Mouse (Mus musculus) limb, embryonic 11.5 days (tissue): ENCODE results near the gene Gli3. TPM values are rescaled to one million over a fixed set of nuclear protein-coding genes. Genes with fewer than 3 reads are reported as not detected.

Source experiments
- ATAC-seq: fragments of 200-750 bp; cut with Nextera tagmentation; 2 replicates; pipeline ENCODE4 v1.8.0; 2017; ENCODE audit warnings: low read depth; ENCODE audit not compliant: insufficient number of reproducible peaks, low FRiP score, low TSS enrichment
- DNase-seq: peaks from one replicate; pipeline ENCODE4 v3.0.0-alpha.2; 2015; ENCODE audit warnings: low spot score
- H3K27ac ChIP-seq: fragments of 300-500 bp; sonication (generic); replicated peaks from 2 replicates; pipeline ENCODE4 v1.5.1; 2014; ENCODE audit warnings: low read depth, mild to moderate bottlenecking, low read length
- H3K27me3 ChIP-seq: fragments of 300-500 bp; sonication (generic); 2 replicates; pipeline ENCODE4 v1.6.1; 2014; ENCODE audit warnings: mild to moderate bottlenecking, low read length, mixed read lengths; ENCODE audit not compliant: control insufficient read depth, insufficient read depth
- H3K36me3 ChIP-seq: fragments of 300-500 bp; sonication (generic); 2 replicates; pipeline ENCODE4 v1.6.1; 2014; ENCODE audit warnings: mild to moderate bottlenecking, low read length, moderate library complexity, mixed read lengths; ENCODE audit not compliant: control insufficient read depth, insufficient read depth
- H3K4me1 ChIP-seq: fragments of 300-500 bp; sonication (generic); 2 replicates; pipeline ENCODE4 v1.6.1; 2014; ENCODE audit warnings: low read length, mixed read lengths; ENCODE audit not compliant: control insufficient read depth, insufficient read depth
- H3K4me2 ChIP-seq: fragments of 300-500 bp; sonication (generic); 2 replicates; pipeline ENCODE4 v1.6.1; 2014; ENCODE audit warnings: low read depth, mild to moderate bottlenecking, moderate library complexity; ENCODE audit not compliant: severe bottlenecking
- H3K4me3 ChIP-seq: fragments of 300-500 bp; sonication (generic); 2 replicates; pipeline ENCODE4 v1.5.1; 2014; ENCODE audit warnings: low read depth, low read length
- H3K9ac ChIP-seq: fragments of 300-500 bp; sonication (generic); 2 replicates; pipeline ENCODE4 v1.6.1; 2014; ENCODE audit warnings: mild to moderate bottlenecking, low read length
- H3K9me3 ChIP-seq: fragments of 300-500 bp; sonication (generic); 2 replicates; pipeline ENCODE4 v1.6.1; 2016; ENCODE audit warnings: low read length; ENCODE audit not compliant: control insufficient read depth
- WGBS: fragments of 180-500 bp; shearing (Covaris S2); extraction: QIAGEN DNeasy Blood & Tissue Kit; methylation state at CpG from one replicate; pipeline ENCODE4 v1.1.7; 2014; 5-methylcytosine and 5-hydroxymethylcytosine counted together
- polyA plus RNA-seq: library from polyadenylated mRNA; unstranded; fragments of >200 nt; fragmentation: Nextera tagmentation; extraction: Ambion mirVana; gene quantifications from 2 replicates; pipeline ENCODE4 v1.2.1, GENCODE M21; 2014

Gene Gli3
- polyA plus RNA-seq, 1 experiment from 2014 or later, result 41.5 TPM

GRCm38 (mm10) chr13:15758835-15759632 lies 296.0 kb downstream of the Gli3 start:
- no peaks in the 10 kb centered on the region for H3K9me3 ChIP-seq
- H3K4me1 ChIP-seq, result no peaks in the 10 kb centered on the region
- 6% methylated on average over 38 of the region's 38 CpGs for WGBS
- H3K9ac ChIP-seq, result peak overlapping the region; percentile 44
- peak overlapping the region; percentile 47 for H3K4me2 ChIP-seq
- ATAC-seq (peak; percentile 79), DNase-seq (peak; percentile 90)
- peak overlapping the region; percentile 27 for H3K4me3 ChIP-seq
- no peak overlapping the region for H3K27ac ChIP-seq
- H3K36me3 ChIP-seq, result no peaks in the 10 kb centered on the region
- no peaks in the 10 kb centered on the region for H3K27me3 ChIP-seq

GRCm38 (mm10) chr13:15759633-15760441 lies 296.8 kb downstream of the Gli3 start:
- WGBS, result 37% methylated on average over 10 of the region's 10 CpGs
- Histone ChIP-seq H3K27me3 (no peaks in the 10 kb centered on the region), H3K4me2 (peak overlapping the region; percentile 47), H3K36me3 (no peaks in the 10 kb centered on the region), H3K4me3 (peak overlapping the region; percentile 27), H3K27ac (no peak overlapping the region), H3K4me1 (no peaks in the 10 kb centered on the region), H3K9me3 (no peaks in the 10 kb centered on the region), H3K9ac (peak overlapping the region; percentile 44)
- ATAC-seq, result 0 out of 2 replicates have a peak, but pooled peaks have one; percentile 8
- DNase-seq, result no peak

GRCm38 (mm10) chr13:15762291-15762690 lies 299.3 kb downstream of the Gli3 start:
- Histone ChIP-seq H3K9ac (no peak overlapping the region), H3K36me3 (no peaks in the 10 kb centered on the region)

GRCm38 (mm10) chr13:15762901-15763417 lies 299.9 kb downstream of the Gli3 start:
- Histone ChIP-seq H3K9me3 (no peaks in the 10 kb centered on the region), H3K4me1 (no peaks in the 10 kb centered on the region), H3K4me3 (no peak overlapping the region), H3K27me3 (no peaks in the 10 kb centered on the region), H3K9ac (no peak overlapping the region), H3K36me3 (no peaks in the 10 kb centered on the region), H3K4me2 (no peak overlapping the region), H3K27ac (no peak overlapping the region)
- ATAC-seq (no peak), DNase-seq (peak; percentile 59)
- 44% methylated on average over 6 of the region's 6 CpGs for WGBS

More at GRCm38 (mm10) chr13:15762291-15762690, 299.3 kb downstream of the Gli3 start:
- Histone ChIP-seq H3K4me1 (no peaks in the 10 kb centered on the region), H3K9me3 (no peaks in the 10 kb centered on the region), H3K4me3 (no peak overlapping the region), H3K27ac (no peak overlapping the region), H3K4me2 (no peak overlapping the region), H3K27me3 (no peaks in the 10 kb centered on the region)
- DNase-seq, result no peak
- no peak for ATAC-seq
- WGBS, result 89% methylated on average over 4 of the region's 4 CpGs

GRCm38 (mm10) chr13:15777624-15778023 lies 314.6 kb downstream of the Gli3 start:
- no peaks in the 10 kb centered on the region for H3K27me3 ChIP-seq
- no peak overlapping the region for H3K9ac ChIP-seq
- WGBS, result 86% methylated on average over 6 of the region's 6 CpGs
- no peak overlapping the region for H3K27ac ChIP-seq
- no peaks in the 10 kb centered on the region for H3K9me3 ChIP-seq
- H3K36me3 ChIP-seq, result no peaks in the 10 kb centered on the region
- H3K4me3 ChIP-seq, result no peak overlapping the region
- H3K4me2 ChIP-seq, result no peak overlapping the region
- no peaks in the 10 kb centered on the region for H3K4me1 ChIP-seq
- no peak for DNase-seq
- ATAC-seq, result no peak
